Mouse (Mus musculus): ENCODE results near the gene Xpo4.
"Not testable (repeated sequence)": the region's sequence is repeated elsewhere in the genome, so short reads cannot be mapped to it uniquely, and the experiment has no call there.

Xpo4 gene

DNA sequence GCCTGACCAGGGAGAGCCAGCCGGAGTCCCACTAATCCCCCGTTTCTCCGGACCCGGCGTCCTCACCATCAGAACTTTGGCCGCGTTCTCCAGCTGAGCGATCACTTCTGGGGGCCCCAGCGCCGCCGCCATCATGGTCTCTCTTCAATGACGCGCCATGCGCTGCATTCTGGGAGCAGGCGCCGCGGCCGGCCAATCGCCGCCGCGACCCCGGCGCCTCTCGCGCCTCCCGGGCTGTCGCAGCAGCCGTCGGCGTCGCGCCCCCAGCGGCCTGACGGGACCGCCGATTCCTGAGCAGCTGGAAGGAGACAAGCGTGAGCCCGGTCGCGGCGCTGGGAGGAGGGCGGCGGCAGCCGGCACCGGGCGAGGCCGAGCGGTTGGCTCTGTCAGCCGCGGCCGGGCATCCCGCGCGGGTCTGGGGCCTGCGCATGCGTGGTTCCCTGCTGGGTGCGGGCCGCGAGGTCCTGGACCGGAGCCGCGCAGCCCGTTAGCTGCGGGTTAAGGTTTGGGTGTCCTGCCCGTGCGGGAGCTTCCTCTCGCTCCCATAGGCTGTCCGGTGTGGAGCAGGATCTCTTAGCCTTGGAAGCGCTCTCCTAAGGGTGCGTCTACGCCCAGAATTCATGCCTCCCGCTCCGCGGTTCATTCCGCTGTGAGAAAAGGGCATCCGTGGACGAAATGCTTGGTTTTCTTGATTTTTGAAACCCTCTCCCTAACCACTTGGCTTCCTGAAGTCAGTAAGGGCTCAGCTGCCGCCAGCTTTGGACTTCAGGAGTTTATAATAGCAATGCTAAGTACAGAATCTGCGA, at the start of gene Xpo4:
Gene Xpo4, minus strand, starts transcription at position 609 of the 806 bp plus-strand sequence.
- peak; percentile 83 for DNase-seq

DNA sequence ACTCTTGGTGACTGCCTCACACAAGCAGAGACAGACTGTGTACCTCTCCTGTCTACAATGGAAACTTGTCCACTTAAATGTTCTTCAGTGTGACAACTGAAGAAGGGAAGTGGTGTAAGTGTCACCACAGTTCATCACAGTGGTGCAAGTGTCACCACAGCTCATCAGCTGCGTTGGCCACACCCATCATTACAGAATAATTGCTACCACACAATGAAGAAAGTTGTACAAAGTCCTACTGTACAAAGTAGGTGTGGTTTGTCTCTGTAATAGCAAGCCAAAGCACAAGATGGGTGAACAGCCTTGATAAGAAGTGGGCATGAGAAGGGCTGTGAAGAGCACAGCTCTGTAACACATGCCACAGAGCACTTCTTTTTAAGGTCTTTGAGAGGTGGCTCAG, 47.7 kb upstream of the Xpo4 start:
- DNase-seq = no peak

DNA sequence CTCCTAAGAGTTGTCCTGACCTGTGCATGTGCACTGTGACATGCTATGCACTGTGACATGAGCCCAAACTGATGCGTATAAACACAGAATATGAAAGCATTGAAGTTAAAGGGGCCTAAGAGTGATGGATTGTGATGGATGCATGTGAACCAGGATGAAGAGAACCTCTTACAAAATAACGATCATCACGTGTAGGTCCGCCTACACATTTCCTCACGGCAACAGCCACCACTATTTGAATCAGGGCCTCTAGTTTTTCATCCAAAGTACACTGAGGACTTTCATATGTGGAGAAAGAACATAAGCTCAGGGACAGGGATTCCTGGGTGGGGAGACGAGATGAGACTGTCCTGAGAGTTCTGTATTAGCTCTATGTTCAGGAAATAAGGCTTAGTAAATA, 45.8 kb upstream of the Xpo4 start:
- no peak for DNase-seq

DNA sequence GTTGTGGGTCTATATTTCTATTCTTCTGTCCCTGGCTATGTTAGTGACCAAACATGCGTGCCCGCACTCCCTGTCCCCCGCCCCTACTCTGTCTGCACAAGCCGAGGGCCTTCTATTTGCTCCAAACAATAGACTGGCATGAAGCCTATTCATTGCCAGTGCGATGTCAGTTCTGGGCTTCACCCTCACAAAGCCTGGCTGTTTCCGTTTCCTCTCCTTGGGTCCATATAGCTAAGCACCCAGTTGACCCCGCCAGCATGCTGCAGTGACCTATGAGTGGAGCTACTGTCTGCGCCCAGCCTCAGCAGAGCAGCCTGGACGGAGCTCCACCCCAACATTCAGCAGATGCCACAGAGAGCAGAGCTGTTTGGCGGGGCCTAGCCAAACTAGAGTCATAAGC, 43.9 kb upstream of the Xpo4 start:
- no peak for DNase-seq

DNA sequence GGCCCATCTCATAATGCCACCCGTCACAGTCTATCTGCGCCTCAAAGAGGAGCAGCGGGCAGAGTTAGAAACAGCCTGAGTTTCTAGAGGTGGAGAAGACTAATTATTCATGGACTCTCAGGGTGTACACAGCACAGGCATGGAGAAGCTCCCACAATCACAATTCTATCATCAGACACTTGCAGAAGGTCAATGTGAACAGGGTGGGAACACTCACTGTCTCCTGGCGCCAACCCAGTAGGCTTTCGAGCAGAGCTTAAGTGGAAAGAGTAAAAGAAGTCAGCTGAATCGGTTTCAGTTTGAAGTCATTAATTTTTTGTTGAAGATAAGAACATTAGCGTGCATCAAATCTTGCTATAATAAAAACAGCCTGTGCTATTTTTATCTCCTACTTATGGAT, 43.4 kb upstream of the Xpo4 start:
- DNase-seq = no peak

DNA sequence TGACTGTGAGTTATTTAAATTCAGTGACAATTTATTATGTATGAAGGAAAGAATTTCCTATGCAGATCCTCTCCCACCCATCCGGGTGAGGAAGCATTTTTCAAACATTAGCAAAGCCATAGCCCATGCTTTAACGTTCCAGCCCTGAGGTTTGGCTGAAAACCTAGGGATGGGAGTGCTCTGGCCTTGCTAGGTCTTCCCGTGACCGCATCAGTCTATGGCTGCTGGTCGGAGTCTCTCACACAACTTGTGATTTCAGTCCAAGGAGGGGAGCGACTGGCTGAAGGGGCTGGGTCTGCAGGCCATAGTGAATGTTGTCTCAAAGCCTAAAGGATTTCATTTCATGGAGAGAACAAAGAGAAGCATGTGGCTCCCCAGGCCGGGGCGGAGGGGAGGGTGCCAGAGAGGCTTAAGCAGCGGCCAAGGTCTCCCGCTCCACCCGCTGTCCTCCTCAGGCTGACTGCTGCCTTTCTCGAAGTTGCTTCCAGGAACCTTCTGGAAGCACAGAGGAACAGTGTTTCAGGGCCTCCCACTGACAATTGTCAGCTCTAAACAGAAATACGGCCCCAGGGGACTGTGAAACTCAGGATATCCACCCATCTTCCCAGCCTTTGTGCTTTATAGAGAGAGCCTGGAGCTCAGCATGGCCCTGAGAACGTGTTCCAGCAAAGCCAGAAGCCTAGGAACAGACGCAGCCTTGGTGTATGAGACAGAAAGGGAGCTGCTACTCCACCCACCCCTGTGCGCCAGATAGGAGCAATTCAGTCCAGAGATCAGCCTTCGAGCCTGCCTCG, 42.1 kb upstream of the Xpo4 start:
- no peak for DNase-seq

DNA sequence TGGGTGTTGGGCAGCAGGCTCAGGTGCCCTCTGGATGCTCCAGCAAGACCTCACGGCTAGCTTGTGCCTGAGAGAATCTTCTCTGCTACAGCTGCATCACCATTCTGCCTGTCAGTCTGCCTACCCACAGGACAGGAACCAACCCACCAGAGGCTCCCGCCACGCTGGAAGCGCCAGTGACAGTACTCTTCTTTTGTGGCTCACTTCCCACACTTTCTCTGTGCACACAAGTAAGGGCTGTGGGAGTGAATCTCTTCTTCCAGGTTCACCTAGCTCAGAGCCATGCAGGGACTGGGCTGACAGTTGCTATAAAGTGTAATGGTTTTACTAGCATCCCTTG, 41.5 kb upstream of the Xpo4 start:
- DNase-seq = no peak

DNA sequence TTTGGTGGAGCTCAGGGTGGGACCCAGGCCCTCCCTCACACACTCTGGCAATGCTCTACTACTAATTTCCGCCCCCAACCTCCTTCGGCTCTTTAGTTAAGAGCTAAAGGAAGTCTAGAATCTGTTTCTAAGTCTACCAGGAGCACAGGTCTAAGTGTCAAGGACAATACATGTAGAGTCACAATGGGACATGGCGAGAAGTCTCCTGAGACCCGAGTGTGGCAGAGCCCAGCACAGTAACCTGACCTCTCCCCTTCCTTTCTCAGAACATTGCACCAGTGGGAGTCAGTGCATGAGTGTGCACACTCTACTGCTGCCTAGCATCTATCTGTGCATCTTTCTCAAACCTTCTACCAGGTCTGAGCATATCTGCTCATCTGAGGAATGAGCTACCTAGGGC, 40.5 kb upstream of the Xpo4 start:
- DNase-seq = no peak

DNA sequence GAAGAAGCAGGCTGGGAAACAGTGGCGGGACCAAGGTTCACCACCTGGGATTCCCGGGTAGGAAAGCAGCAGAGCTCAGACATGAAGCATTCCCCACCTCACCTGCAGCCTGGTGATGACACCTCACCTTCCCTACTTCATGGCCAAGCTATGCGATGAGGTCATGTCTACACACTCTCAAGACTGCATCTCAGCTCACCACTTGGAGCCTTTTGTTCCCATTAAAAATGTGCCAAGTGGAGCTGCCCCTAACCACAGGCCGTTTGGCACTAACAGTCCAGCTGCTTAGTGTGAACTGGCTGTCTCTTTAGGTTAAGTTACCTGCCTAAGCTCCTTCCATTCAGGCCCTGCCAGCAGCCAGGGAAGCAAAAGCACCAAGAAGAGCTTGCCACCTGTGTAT, 39.8 kb upstream of the Xpo4 start:
- no peak for DNase-seq

DNA sequence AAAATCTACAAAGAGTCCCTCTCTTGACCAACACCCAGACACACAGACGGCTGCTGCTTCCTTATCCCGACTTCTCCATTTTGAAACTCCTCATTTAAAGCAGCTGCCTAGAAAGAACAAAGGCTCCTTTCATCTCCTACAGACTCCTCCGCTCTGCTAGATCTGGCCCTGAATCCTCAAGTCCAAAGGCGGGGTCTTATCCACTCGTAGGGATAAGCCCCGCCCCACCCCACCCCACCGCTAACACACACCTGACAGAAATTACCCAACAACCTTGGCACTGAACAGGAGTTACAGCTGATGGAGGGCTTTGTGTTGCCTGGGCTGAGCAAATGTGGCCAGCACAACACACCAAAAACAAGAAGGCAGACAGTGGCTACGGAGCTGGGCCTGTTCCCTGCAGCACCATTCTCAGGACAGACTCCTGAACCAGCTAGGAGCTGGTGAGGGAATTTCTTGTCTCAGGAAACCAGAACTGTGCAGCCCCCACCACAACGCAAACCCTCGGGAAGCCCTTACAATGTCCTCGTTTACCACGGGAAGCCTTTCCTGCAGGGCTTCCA, 36.8 kb upstream of the Xpo4 start:
- no peak for DNase-seq

DNA sequence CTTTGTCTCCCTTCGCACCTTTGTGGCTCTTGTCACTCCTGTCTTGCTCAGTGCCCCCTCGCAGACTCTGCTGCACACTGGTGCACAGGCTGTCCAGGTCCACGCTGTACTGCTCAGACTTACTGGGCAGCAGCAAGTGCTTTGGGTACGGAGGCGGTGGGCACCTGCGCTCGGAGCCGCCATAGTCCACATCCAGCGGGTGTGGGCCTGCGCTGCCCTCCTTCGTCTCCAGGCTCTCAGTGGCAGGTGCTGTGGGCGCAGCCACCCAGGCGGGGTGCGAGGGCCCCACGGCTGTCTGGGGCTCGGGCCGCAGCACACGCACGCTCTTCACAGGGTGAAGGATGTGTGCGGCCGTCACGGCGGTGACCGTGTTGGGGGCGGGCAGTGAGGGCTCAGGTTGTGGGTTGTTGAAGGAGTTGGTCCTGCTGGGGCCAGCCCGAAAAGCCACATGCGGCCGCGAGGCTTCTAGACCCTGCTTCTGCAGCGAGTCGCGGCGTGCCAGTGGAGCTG, 34.3 kb upstream of the Xpo4 start:
- no peak for DNase-seq

DNA sequence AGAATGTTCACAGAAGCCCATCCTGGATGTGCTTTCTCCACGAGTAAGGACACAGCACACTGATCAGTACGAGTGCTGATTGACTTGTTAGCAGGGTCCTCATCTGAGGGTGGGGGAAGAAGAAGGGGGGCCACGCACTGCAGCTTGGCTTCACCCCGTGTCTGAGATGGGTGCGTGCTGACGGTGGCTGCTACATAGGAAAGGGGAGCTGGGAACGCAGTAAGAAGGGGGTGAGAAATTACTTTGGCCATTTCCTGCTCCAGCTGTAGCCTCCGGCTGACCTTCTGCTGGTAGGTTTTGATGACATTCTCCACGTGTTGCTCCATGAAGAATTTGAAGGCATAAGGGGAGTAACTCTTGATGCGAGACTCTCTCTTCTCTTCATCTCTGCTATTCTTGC, 33.8 kb upstream of the Xpo4 start:
- no peak for DNase-seq

DNA sequence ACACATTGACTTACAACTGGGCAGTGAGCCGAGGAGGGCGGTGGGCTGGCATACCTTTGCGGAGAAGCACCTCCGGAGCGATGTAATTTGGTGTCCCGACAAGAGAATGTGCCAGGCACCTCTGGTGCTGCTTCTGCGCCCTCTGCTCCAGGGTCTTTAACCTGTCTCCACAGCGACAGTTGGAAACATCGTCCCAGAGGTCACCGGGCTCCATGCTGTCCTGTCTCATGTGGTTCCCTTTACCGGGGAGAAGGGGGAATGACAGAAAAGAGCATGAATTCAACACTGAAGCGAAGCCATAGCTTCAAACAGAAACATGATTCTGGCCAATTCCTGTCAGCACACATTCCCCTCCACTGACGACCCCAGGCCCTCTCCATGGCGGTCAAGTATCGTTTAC, 30.8 kb upstream of the Xpo4 start:
- DNase-seq = no peak

DNA sequence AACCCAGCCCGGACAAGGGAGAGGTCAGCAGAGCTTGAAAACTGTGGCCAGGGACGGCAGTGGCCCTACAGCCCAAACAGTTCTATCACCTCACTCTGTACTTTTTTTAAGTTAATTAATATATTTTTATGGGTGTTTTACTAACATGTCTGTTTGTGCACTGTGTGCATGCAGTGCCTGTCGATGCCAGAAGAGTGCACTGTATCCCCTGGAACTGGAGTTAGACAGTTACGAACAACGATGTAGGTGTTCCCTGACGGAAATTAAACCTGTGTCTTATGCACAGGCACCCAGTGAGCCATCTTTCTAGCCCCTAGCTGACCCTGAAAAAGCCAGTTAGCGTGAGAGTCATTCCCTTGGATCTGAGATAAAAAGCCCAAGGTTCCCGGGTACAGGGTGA, 30.3 kb upstream of the Xpo4 start:
- DNase-seq = no peak

DNA sequence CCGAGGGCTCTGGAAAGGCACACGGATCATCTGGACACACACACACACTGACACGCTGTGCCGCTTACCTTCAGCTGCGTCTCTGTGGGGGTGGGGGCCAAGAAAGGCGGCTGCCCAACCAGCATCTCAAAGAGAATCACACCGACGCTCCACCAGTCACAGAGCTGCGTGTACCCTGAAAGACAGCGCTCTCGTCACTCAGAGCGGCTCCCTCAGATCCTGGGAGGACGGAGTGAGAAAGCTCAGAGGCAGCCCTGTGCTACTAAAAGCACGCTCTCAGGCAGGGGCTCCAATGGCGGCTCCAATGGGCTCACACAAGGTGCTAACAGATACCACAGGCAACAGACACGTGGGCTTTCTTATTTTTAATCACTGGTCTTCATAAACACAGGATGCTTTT, 29.0 kb upstream of the Xpo4 start:
- DNase-seq = no peak

DNA sequence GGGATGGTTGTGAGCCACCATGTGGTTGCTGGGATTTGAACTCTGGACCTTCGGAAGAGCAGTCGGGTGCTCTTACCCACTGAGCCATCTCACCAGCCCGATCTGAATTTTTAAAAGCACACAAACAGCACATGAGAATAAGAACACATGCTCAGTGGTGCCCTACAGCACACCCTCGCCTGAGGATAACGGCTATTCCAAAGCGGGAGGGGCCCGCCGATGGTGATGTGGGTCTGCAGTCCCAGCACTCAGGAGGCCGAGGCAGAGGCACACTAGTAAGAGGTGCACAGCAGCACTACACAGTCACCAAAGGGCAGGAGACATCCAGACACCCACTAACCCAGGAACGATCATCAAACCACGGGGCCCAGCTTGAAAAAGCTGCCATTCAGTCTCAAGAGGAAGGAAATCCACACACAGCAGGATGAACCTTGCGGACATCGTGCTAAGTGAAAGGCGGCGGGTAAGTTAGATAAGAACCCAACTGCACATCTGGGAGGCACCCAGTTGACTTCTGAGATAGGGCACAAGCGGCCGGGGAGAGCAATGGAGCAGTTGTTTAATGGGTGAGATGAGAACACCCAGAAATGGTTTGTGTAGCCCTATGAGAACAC, 27.4 kb upstream of the Xpo4 start:
- DNase-seq = no peak

DNA sequence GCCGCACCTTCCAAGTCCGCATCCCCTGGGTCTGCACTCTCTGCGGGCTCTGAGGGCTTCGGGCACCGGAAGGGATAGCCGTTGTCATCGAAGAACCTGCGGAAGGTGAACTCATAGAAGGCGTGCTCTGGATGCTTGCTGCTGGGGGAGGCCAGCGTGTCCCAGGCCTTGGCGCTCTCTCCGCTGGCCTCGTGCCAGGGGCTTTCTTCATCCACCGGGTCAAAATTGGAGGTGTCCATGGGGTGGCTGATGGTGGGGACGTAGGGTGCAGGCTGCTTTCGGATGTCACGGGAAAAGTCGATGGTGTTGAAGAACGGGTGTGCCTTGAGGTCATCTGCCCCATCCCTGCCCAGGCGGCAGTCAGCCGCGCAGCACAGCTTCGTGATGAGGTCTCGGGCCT, 26.1 kb upstream of the Xpo4 start:
- no peak for DNase-seq

DNA sequence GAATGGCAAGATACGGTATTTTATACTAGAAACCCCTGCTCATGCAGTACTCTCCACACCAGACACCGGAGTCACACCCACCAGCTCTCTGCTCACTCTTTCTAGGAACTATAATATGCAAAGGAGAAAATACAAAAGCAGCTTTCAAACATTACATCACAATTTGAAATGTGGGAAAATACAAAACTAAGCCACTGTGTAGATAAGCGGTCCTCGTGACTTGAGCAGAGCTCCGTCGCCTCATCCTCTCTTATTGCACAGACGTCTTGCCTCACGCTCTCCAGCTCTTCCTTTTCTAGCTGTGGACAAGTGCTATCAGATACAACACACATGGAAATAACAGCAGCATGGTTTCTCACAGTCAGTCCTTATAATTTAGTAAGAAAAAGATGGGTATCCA, 25.5 kb upstream of the Xpo4 start:
- DNase-seq = no peak

DNA sequence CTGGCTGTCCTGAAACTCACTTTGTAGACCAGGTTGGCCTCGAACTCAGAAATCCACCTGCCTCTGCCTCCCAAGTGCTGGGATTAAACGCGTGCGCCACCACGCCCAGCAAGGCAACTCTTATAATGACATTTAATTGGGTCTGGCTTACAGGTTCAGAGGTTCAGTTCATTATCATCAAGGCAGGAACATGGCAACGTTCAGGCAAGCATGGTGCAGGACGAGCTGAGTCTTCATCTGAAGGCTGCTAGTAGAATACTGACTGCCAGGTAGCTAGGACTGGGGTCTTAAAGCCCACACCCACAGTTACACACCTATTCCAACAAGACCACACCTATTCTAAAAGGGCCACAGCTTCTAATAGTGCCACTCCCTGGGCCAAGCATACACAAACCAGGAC, 22.8 kb upstream of the Xpo4 start:
- not testable (repeated sequence) for DNase-seq

DNA sequence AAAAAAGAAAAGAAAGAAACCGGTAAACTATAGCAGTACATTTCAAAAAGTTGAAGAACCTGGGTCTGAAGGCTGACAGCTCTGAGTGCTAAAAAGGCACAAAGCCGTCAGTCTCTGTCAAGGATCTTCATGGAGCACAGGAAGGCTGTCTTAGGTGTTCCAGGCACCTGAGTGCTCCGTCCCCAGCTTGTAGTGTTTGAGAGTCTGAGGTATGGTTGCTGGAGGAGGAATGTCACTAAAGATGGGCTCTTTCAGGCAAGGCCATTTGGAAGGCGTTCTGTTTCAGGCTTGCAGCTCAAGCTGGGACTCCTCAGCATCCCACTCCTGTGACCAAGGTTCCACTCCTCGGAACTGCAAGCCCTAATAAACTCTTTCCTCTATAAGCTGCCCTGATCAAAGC, 22.2 kb upstream of the Xpo4 start:
- no peak for DNase-seq

DNA sequence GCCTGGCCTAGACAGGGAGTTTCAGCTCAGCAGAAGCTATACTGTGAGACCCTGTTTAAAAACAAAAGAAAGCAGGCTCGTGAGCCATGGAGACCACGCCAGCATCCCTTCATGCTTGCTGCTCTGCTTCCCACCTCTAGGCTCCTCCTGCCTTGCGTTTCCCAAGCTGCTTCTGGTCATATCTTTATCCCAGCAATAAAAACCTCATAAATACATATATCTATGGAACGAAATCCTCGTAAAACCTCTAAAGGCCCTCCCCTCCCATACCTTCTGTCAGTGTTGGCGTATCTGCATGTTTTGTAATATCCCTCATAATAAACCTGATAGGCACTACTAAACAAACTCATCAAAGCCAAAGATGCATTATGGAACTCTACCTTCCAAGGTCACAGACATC, 21.4 kb upstream of the Xpo4 start:
- DNase-seq = no peak

DNA sequence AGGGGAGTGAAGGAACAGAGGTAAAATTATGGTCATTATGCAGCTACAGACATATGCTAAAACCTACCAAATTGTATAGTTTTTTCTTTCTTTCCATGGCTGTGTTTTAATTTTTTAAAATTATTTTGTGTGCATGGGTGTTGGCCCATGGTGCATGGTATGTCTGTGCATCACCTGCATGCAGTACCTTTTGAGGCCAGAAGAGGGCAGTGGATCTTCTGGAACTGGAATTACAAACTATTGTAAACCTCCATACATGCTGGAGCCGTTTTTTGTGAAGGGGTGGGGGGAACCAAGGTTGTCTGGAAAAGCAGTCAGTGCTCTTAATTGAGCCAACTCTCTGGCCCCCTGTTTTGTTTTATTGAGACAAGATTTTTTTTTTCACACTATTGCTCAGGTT, 19.3 kb upstream of the Xpo4 start:
- peak; percentile 58 for DNase-seq

DNA sequence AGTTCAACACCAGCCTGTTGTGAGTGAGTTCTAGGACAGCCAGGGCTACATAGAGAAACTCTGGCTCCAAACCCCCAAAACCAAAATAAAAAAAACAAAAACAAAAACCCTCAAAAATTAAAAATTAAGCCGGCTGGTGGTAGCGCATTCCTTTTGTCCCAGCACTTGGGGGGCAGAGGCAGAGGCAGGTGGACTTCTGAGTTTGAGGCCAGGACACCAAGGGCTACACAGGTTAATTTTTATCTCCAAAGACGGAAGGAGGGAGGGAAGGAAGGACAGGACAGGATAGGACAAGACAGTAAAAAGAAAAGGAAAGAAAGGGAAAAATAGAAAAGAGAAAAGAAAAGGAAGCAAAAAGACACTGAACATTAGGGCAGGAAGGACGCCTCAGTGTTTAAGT, 17.5 kb upstream of the Xpo4 start:
- no peak for DNase-seq

All from cerebellum, adult 9-10 months (tissue).